Mouse (Mus musculus): ENCODE results near the gene Pclo. TPM values are rescaled to one million over a fixed set of nuclear protein-coding genes. Genes with fewer than 3 reads are reported as not detected.

Pclo gene
- polyA plus RNA-seq, 1 experiment from 2014 or later, result 0.16 TPM

- 66% methylated on average over 2 of the region's 2 CpGs for WGBS
- Histone ChIP-seq H3K9me3 (no peaks in the 10 kb centered on the region), H3K4me2 (no peak overlapping the region), H3K27me3 (replicated peaks) (no peaks in the 10 kb centered on the region), H3K36me3 (no peaks in the 10 kb centered on the region), H3K4me3 (no peak overlapping the region), H3K9ac (no peak overlapping the region), H3K27ac (replicated peaks) (no peak overlapping the region), H3K4me1 (no peaks in the 10 kb centered on the region)
- ATAC-seq (ENCODE audit: extremely low read depth, insufficient number of reproducible peaks, low FRiP score, low TSS enrichment), result no peak
Observed at GRCm38 (mm10) chr5:14691995-14692394, 177.3 kb downstream of the Pclo start.

DNA sequence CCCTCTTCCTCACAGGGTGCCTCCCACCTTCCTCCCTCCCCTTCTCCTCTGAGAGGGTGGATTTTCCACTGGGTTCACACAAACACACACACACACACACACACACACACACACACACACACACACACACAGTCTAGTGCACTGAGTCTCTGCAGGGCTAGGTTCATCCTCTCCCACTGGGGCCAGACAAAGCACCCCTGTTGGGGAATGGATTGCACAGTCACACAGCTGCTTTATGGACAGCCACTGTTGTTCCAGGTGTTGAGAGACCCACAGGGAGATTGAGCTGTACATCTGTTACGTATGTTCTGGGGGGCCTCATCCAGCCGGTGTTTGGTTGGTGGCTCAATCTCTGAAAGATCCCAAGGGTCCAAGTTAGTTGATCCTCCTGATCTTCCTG, 182.0 kb downstream of the Pclo start:
- H3K27me3 ChIP-seq (replicated peaks), result no peaks in the 10 kb centered on the region
- no peaks in the 10 kb centered on the region for H3K9me3 ChIP-seq
- WGBS, result 78% methylated on average over 2 of the region's 2 CpGs
- no peak overlapping the region for H3K4me3 ChIP-seq
- H3K27ac ChIP-seq (replicated peaks), result no peak overlapping the region
- H3K9ac ChIP-seq, result no peak overlapping the region
- no peak overlapping the region for H3K4me2 ChIP-seq
- no peaks in the 10 kb centered on the region for H3K36me3 ChIP-seq
- ATAC-seq (ENCODE audit: extremely low read depth, insufficient number of reproducible peaks, low FRiP score, low TSS enrichment), result no peak
- no peaks in the 10 kb centered on the region for H3K4me1 ChIP-seq

DNA sequence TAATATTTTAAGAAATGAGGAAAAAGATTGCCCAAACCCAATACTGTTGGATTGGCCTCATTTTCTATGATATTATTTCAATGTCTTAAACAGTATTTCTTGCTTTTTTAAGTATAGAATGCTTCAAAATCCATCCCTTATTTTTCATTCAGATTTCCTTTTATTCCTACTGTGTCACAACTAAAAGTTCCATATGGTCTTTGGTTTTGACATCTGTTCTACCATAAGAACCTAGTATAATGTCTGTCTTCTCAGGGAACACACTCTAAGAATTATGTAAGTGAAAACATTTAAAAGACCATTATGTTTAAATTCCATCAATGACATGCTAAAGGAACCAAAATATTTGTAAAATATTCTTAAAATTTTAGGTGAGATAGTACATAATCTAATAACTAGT, 186.2 kb downstream of the Pclo start:
- no peaks in the 10 kb centered on the region for H3K27me3 ChIP-seq (replicated peaks)
- no peaks in the 10 kb centered on the region for H3K9me3 ChIP-seq
- no peak overlapping the region for H3K4me3 ChIP-seq
- no peaks in the 10 kb centered on the region for H3K36me3 ChIP-seq
- H3K27ac ChIP-seq (replicated peaks), result no peak overlapping the region
- no peaks in the 10 kb centered on the region for H3K4me1 ChIP-seq
- no peak overlapping the region for H3K4me2 ChIP-seq
- no peak overlapping the region for H3K9ac ChIP-seq
- ATAC-seq (ENCODE audit: extremely low read depth, insufficient number of reproducible peaks, low FRiP score, low TSS enrichment), result no peak

DNA sequence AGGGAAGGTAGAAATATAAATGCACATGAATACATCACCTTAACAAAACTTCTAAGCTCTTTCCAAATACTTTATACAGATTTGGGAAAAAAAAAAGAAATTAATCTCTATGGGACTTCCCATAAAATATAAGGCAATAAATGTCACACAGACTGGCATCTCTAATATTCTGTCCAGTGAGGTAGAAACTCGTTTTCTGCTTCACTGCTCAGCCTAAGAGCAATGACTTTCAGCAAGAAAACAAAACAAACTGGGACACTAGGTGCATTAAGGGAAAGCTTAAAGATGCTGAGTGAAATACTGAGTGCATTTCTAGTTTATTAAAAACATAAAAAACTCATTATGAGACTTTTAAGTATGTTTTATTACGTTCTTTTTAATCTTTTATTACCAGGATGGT, 190.7 kb downstream of the Pclo start:
- no peak overlapping the region for H3K9ac ChIP-seq
- H3K36me3 ChIP-seq, result no peaks in the 10 kb centered on the region
- 39% methylated on average over 2 of the region's 2 CpGs for WGBS
- no peaks in the 10 kb centered on the region for H3K9me3 ChIP-seq
- H3K4me3 ChIP-seq, result no peak overlapping the region
- ATAC-seq (ENCODE audit: extremely low read depth, insufficient number of reproducible peaks, low FRiP score, low TSS enrichment), result no peak
- no peaks in the 10 kb centered on the region for H3K4me1 ChIP-seq
- no peaks in the 10 kb centered on the region for H3K27me3 ChIP-seq (replicated peaks)
- H3K27ac ChIP-seq (replicated peaks), result no peak overlapping the region
- H3K4me2 ChIP-seq, result no peak overlapping the region

GRCm38 (mm10) chr5:14707311-14707710, 192.6 kb downstream of the Pclo start:
- Histone ChIP-seq H3K4me2 (no peak overlapping the region), H3K9ac (no peak overlapping the region)
- 67% methylated on average over 4 of the region's 4 CpGs for WGBS

DNA sequence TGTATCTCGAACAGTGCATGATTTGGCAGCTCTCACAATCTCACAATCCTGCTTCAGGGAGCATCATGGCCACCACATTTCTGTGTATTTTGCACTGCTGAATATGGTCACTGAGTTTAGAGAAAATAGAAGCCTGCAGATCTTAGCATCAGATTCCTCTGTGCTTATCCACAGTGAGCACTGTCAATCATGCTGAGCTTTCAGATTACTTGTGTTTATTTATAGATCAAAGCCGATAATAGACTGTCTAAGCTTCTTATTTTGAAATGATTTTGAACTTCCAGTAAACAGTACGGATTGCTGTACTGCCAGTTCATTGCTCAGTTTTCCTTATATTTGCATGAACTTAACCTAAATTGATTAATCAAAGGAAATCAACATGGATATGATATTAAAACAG, 208.9 kb downstream of the Pclo start:
- H3K27ac ChIP-seq (replicated peaks), result no peak overlapping the region
- no peaks in the 10 kb centered on the region for H3K27me3 ChIP-seq (replicated peaks)
- H3K4me2 ChIP-seq, result no peak overlapping the region
- ATAC-seq (ENCODE audit: extremely low read depth, insufficient number of reproducible peaks, low FRiP score, low TSS enrichment), result no peak
- WGBS, result 57% methylated on average over 3 of the region's 3 CpGs
- no peaks in the 10 kb centered on the region for H3K36me3 ChIP-seq
- no peak overlapping the region for H3K9ac ChIP-seq
- peaks cover 6% of the 10 kb centered on the region; the same call in 1 of the 2 replicates for H3K9me3 ChIP-seq
- no peak overlapping the region for H3K4me3 ChIP-seq
- H3K4me1 ChIP-seq, result no peaks in the 10 kb centered on the region

More at GRCm38 (mm10) chr5:14707311-14707710, 192.6 kb downstream of the Pclo start:
- Histone ChIP-seq H3K36me3 (no peaks in the 10 kb centered on the region), H3K27me3 (replicated peaks) (no peaks in the 10 kb centered on the region), H3K9me3 (no peaks in the 10 kb centered on the region), H3K4me3 (no peak overlapping the region), H3K4me1 (no peaks in the 10 kb centered on the region), H3K27ac (replicated peaks) (no peak overlapping the region)
- ATAC-seq (ENCODE audit: extremely low read depth, insufficient number of reproducible peaks, low FRiP score, low TSS enrichment), result no peak

GRCm38 (mm10) chr5:14728676-14729253, 214.0 kb downstream of the Pclo start:
- Histone ChIP-seq H3K4me2 (no peak overlapping the region), H3K27me3 (replicated peaks) (no peaks in the 10 kb centered on the region), H3K4me1 (no peaks in the 10 kb centered on the region), H3K9ac (no peak overlapping the region), H3K4me3 (no peak overlapping the region), H3K9me3 (peaks cover 6% of the 10 kb centered on the region; the same call in 1 of the 2 replicates), H3K36me3 (no peaks in the 10 kb centered on the region), H3K27ac (replicated peaks) (no peak overlapping the region)
- 36% methylated on average over 3 of the region's 3 CpGs for WGBS
- no peak for ATAC-seq (ENCODE audit: extremely low read depth, insufficient number of reproducible peaks, low FRiP score, low TSS enrichment)

- Histone ChIP-seq H3K9me3 (no peaks in the 10 kb centered on the region), H3K9ac (no peak overlapping the region), H3K36me3 (no peaks in the 10 kb centered on the region), H3K4me2 (no peak overlapping the region), H3K27me3 (replicated peaks) (no peaks in the 10 kb centered on the region), H3K27ac (replicated peaks) (no peak overlapping the region), H3K4me3 (no peak overlapping the region), H3K4me1 (no peaks in the 10 kb centered on the region)
- ATAC-seq (ENCODE audit: extremely low read depth, insufficient number of reproducible peaks, low FRiP score, low TSS enrichment), result no peak
Observed at GRCm38 (mm10) chr5:14750882-14751281, 236.2 kb downstream of the Pclo start.

GRCm38 (mm10) chr5:14766686-14767085, 252.0 kb downstream of the Pclo start:
- Histone ChIP-seq H3K27me3 (replicated peaks) (no peaks in the 10 kb centered on the region), H3K9ac (no peak overlapping the region), H3K36me3 (no peaks in the 10 kb centered on the region), H3K4me2 (no peak overlapping the region), H3K27ac (replicated peaks) (no peak overlapping the region), H3K4me1 (no peaks in the 10 kb centered on the region), H3K4me3 (no peak overlapping the region), H3K9me3 (no peaks in the 10 kb centered on the region)
- no peak for ATAC-seq (ENCODE audit: extremely low read depth, insufficient number of reproducible peaks, low FRiP score, low TSS enrichment)
- 78% methylated on average over 11 of the region's 11 CpGs for WGBS

DNA sequence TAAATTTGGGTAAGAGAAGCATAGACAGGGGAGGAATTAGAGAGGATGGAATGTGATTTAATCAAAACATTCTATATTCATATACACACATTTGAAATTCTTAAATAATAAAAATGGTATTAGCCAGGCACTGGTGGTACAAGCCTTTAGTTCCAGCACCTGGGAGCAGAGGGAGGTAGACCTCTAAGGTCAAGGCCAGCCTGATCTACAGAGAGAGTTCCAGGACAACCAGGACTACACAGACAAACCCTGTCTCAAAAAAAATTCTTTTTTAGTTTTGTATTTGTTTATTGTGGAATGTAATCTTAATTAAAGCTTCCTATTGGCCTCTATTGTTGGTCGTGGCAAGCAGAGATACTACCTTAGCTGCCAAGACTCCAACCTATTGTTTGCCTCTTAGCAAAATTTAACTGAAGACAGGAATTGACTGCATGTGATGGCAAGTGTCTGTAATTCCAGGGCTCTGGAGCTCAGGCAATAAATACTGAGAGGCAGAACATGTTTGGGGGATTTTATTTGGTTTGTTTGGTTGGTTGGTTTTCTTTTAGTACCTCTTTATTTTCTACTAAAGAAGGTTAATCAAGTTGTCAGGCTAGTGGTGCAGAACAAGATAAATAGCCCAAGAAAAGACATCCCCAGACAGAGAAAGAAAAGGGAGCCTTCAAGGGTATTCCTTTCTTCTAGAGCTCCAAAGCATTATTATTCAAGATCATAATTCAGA, 267.8 kb downstream of the Pclo start:
- no peak overlapping the region for H3K4me2 ChIP-seq
- H3K4me3 ChIP-seq, result no peak overlapping the region
- no peaks in the 10 kb centered on the region for H3K9me3 ChIP-seq
- WGBS, result 52% methylated on average over 1 of the region's 1 CpGs
- H3K27me3 ChIP-seq (replicated peaks), result no peaks in the 10 kb centered on the region
- no peak overlapping the region for H3K9ac ChIP-seq
- H3K27ac ChIP-seq (replicated peaks), result no peak overlapping the region
- ATAC-seq (ENCODE audit: extremely low read depth, insufficient number of reproducible peaks, low FRiP score, low TSS enrichment), result no peak
- H3K36me3 ChIP-seq, result no peaks in the 10 kb centered on the region
- H3K4me1 ChIP-seq, result no peaks in the 10 kb centered on the region

DNA sequence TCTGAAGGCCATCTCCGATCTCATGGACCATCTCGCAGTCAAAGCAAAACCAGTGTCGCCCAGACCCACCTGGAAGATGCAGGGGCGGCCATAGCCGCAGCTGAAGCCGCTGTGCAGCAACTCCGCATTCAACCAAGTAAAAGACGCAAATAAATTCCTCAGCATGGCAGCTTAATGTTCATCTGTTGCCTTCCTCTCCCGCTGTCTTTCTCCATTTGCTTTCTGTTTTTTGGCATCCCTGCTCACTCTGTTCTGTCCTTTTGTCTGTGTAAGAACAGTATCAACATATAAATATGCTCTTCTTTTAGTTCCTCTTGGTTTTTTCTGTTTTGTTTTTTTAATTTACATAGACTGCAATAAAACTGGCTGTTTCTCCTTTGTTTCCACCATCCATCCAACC, 279.2 kb downstream of the Pclo start:
- H3K9me3 ChIP-seq, result no peaks in the 10 kb centered on the region
- no peak overlapping the region for H3K4me2 ChIP-seq
- no peak overlapping the region for H3K9ac ChIP-seq
- no peaks in the 10 kb centered on the region for H3K27me3 ChIP-seq (replicated peaks)
- no peak overlapping the region for H3K27ac ChIP-seq (replicated peaks)
- no peak overlapping the region for H3K4me3 ChIP-seq
- ATAC-seq (ENCODE audit: extremely low read depth, insufficient number of reproducible peaks, low FRiP score, low TSS enrichment), result no peak
- no peaks in the 10 kb centered on the region for H3K4me1 ChIP-seq
- no peaks in the 10 kb centered on the region for H3K36me3 ChIP-seq
- WGBS, result 81% methylated on average over 9 of the region's 9 CpGs

DNA sequence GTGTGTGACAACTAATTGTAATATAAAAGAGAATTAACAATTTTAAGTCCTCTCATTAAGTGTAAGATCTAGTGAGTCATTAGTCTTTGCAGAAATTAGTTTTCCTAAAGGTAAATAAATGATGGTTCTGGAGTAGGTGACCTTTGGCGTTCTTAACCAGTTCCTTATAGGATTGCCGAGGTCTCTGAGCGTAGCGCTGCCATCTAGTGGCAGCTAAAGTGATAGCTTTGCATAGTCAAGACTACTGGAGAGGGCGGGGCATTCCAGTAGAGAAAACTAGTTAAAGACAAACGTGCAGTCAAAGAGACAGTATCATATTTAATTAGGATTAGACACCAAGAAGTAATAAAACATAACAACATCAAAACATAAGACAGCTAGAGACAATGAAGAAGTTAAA, 292.4 kb downstream of the Pclo start:
- Histone ChIP-seq H3K27ac (replicated peaks) (no peak overlapping the region), H3K9ac (no peak overlapping the region), H3K4me3 (no peak overlapping the region), H3K27me3 (replicated peaks) (no peaks in the 10 kb centered on the region), H3K4me1 (no peaks in the 10 kb centered on the region), H3K4me2 (no peak overlapping the region), H3K9me3 (no peaks in the 10 kb centered on the region), H3K36me3 (no peaks in the 10 kb centered on the region)
- ATAC-seq (ENCODE audit: extremely low read depth, insufficient number of reproducible peaks, low FRiP score, low TSS enrichment), result no peak
- WGBS, result 4% methylated on average over 6 of the region's 6 CpGs
